Mouse (Mus musculus): ENCODE results near the gene Gtse1.
"Not testable (repeated sequence)": the region's sequence is repeated elsewhere in the genome, so short reads cannot be mapped to it uniquely, and the experiment has no call there.

Gtse1 gene

DNA sequence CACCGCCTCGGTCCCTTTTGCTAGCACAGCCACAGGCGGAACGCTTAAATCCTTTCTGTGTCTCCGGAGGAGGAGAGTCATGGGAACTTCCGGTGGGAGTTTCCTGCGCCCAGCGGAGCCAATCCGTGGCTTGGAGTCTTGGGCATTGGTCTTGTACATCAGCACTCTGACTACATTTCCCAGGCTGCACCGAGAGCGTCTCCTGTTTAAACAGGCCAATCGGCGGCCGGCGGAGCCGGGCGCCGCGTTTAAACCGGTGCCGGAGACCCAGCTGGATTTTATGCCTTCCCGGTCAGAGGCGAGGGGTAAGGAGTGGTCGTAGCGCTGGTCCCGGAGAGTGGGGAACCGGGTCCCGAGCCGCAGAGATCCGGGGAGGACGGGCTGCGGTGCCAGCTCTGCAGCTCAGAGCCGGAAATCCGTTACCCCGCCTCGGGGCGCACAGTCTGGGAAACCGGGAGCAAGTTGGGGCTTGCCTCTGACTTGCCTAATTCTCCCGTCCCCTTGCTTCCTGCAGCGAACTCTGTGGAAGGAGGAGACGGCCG, at the start of gene Gtse1:
Gtse1 (plus strand) TSS at position 256 of the 542 bp plus-strand sequence.
- DNase-seq (ENCODE audit: low spot score) = peak; percentile 99

GRCm38 (mm10) chr15:85810462-85810805, 49.1 kb upstream of the Gtse1 start:
- DNase-seq (ENCODE audit: low spot score) = no peak

DNA sequence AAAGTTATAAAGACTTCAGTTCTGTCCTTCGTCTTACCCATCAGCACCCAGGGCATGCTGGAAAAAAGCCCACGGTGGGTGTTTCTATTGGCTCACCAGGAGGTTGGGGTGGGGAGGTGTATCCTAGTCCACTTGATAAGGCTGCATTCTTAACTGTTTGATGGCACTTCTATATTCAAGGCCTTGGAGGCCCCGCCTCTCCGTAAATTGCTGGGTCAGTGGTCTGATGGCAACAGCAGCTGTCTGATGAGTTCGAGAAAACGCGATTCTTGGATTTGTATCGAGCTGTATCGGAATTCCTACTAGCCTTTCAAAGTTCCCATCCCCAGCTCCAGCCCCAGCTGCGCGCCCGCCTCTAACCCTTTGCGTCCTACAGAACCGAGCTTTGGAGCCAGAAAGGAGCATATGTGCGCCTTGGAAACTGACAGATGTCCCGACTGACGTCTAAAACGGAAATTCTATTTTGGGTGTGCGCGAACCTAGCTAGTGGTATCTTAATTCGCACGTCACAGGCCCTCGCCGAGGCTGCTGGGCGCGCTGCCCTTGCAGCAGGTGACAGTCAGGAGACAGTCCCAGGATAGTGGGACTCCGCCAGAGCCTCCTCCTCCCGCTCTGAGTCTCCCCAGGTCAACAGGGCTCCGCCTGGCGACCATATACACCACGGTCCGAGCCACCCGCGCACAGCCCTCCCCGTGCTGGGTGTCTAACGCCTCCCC, 48.6 kb upstream of the Gtse1 start:
- DNase-seq (ENCODE audit: low spot score) = peak; percentile 55

DNA sequence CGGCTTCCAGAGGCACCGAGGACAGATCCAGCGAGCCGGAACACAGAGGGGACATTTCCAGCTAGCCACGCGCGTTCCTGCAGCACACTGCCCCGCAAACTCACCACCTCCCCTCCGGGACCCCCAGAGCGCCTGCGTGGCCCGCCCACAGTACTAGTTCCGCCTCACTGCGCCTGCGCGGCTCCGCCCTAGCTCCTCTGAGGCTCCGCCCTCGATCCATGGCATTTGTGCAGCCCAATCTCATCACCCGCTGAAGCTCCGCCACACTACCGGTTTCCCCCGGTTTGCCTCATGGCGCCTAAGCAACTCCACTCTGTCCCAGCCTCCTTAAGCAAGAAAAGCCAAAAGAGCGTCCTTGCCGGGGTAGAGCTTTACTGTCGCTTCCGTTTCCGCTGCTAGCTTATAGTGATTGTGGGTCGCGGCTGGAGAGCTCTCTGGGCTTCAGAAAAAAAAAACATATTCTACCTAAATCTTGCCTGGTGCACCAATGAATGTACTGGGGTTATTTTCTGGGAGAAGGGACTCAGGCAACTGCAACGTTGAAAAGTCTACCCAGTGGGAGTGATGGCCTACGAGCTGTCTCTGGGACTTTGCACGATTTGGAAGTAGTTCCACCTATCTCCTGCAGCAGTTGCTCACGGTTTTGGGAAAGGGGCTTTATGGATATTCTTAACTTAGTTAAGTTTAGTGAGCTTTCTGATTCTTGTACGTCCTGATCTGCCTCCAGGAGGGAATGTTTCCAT, 47.8 kb upstream of the Gtse1 start, which contains the start of gene Cdpf1:
Cdpf1 (minus strand) TSS at position 163 of the 743 bp plus-strand sequence.
- DNase-seq (ENCODE audit: low spot score) = peak; percentile 99

DNA sequence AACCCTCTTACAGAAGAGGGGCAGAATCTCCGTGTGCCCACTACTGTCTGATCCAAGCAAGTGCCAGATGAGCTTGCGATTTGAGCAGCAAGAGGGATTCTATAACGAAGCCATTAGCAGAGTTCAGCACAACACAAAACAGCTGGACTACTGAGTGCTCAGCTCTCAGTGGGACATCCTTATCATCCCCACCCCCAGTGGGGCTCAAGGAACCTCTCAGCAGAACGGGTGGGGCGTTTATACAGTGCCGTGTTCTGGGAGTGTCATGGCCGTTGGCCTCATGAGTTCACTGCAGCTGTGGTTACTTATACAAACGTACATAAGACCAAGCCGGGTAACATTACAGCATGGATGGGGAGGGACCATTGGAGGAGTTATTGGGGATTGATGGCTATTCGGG, 46.1 kb upstream of the Gtse1 start:
- DNase-seq (ENCODE audit: low spot score) = no peak

DNA sequence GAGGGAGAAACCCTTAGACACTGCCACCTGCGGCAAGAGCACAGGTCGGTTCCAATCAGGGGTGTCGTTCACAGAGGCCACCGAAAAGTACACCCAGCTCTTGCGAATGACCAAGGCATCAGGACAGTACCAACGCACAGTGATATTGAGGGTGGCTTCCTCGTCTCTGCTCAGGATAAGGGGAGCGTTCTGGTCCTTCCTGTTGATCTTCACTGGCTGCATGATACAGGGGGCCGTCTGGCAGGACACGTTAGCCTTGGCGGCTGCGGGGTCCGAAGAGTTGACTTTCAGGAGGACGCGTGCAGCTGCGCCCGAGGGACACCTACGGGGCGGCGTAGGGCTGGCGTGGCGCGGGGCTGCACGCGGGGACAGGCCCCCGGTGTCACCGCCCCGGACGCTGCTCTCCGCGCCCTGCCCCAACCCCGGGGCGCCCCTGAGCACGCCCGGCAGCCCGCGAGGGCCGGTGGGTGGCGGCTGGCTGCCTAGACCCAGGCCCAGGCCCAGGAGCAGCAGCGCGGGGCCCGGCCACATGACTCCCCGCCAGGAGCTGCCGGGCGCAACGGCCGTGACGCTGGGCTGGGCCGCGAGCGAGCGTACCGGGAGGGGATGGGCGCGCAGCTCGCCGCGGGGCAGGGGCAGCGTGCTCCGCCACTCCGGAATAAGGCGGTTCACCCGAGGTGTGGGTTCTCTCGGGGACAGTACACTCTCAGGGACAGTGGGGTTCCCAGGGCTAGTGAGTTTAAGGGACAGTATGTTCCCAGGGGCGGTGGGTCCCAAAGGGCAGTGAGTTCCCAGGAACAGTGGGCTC, 38.1 kb upstream of the Gtse1 start, which contains the start of gene Pkdrej:
Pkdrej (minus strand) TSS at position 532 of the 808 bp plus-strand sequence.
- DNase-seq (ENCODE audit: low spot score) = peak; percentile 51

DNA sequence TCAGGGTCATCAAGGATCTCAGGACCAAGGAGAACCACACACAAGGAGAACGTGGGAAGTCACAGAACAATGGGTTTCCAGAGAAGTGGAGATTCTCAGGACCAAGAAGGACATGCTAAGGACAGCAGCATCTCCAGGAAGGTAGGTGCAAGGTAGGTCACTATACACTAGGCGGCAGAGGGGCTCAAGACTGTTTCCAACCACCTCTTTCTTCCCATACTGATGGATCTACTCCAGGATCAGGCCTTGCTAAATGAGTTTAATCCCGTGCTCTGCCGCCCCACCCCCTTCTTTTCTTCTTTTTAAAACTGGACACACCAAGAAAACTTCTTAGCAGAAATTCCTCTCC, 37.6 kb upstream of the Gtse1 start:
- peak; percentile 48 for DNase-seq (ENCODE audit: low spot score)

GRCm38 (mm10) chr15:85826676-85827075, 32.9 kb upstream of the Gtse1 start:
- no peak for DNase-seq (ENCODE audit: low spot score)

- no peak for DNase-seq (ENCODE audit: low spot score)
These were observed 31.5 kb upstream of the Gtse1 start for GRCm38 (mm10) chr15:85828071-85828470.

GRCm38 (mm10) chr15:85829470-85829869, 30.1 kb upstream of the Gtse1 start:
- DNase-seq (ENCODE audit: low spot score) = no peak

DNA sequence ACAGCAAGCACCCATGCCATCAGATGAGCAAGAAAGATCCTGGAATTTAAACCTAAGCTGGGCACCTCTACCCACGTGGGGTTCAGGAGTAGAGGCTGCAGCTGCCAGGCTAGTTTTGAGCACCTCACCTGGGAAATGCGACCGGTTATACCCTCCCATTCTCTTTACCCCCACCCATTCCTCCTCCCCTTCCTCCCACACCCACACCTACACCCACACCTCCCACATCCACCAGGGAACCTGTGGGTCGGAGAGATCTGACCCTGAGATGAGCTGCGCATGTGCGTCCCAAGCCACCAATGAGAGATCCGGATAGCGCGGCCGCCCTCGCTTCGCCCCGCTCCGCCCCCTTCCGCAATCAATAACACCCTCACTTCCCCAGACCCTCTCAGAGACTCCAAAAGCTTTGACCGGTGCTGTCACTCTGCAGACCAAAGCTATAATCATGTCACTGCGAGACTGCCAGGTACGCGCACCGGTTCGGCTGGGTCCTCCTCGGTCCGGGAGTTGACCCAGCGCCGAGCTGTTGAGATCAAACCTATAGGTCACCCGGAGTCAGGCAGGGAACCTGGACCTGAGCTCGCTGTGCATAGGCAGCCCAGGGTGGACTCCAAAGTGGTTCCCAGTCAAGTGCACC, 27.5 kb upstream of the Gtse1 start, which contains the start of gene Ttc38:
Ttc38 (plus strand) TSS at position 353 of the 637 bp plus-strand sequence.
- DNase-seq (ENCODE audit: low spot score) = peak; percentile 89

GRCm38 (mm10) chr15:85832599-85832998, 26.9 kb upstream of the Gtse1 start:
- no peak for DNase-seq (ENCODE audit: low spot score)

GRCm38 (mm10) chr15:85835335-85835734, 24.2 kb upstream of the Gtse1 start:
- no peak for DNase-seq (ENCODE audit: low spot score)

GRCm38 (mm10) chr15:85836887-85837286, 22.7 kb upstream of the Gtse1 start:
- no peak for DNase-seq (ENCODE audit: low spot score)

DNA sequence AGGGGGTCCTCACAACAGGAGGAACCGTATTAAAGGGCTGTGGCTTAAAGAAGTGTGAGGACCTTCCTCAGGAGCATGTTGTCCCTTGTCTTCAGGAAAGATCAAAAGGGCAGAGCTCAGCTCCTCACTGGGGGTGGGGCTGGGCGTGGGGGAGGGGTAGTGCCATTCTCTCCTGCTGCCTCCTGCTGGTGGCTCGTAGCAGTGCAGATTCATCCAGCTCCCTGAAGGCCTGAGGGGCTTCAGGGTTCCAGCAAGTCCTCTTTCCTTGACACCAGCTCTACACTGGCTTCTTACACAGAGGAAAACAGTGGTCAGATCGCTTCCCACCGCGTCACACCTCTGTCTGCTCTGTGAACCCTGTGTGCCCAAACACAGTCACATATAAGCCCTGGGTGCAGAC, 18.6 kb upstream of the Gtse1 start:
- peak; percentile 43 for DNase-seq (ENCODE audit: low spot score)

DNA sequence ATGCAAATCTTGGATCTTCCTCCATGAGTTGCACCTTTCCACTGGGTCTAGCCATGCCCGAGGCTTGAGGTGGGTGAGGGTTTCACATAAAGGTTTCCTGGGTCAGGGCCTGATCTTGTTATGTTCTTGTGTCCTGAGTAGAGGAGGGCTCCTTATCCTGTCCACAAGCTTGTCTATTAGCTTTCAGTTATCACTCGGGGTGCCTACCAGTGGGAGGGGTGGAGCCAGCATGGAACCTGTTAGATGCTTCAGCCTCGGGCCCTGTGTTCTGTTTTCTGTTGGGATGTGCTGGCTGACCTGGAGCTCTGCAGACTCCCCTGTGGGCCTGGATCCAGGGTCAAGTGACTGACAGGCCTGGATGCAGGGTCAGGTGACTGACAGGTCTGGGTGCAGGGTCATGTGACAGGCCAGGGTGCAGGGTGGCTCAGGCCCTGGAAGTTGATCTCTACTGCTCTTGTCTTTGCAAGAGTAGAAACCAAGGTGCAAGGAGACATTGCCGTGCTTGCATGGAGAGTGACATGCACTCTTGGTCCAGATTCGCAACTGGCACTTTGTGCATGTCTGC, 17.7 kb upstream of the Gtse1 start:
- no peak for DNase-seq (ENCODE audit: low spot score)

GRCm38 (mm10) chr15:85845071-85845470, 14.5 kb upstream of the Gtse1 start:
- no peak for DNase-seq (ENCODE audit: low spot score)

- DNase-seq (ENCODE audit: low spot score) = no peak
These were observed 7.7 kb upstream of the Gtse1 start for GRCm38 (mm10) chr15:85851656-85852392.

- DNase-seq (ENCODE audit: low spot score) = no peak
These were observed 510 bp upstream of the Gtse1 start for GRCm38 (mm10) chr15:85858980-85859489.

DNA sequence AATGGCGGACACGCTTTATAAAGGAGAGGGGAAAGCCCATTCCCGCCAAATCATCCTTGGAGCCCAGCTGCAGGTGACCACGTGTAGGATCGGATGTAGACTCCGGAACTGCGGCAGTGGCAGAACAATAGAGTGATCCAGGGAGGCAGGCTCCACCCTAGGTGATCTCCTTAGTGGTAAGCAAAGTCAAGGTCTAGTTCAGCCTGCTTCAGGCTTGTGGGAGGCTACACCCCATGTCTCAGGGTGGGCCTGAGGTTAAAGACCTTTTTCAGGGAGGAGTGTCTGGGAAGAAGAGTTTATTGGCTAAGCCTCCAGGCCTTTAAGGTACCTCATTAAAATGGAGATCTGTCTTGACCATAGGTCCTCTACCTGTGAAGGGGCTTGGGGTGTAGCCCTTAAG, 6.4 kb downstream of the Gtse1 start:
- DNase-seq (ENCODE audit: low spot score) = not testable (repeated sequence)

All from embryo, embryonic 10 days (tissue).